Mouse (Mus musculus): ENCODE measurements at regions not wholly inside any gene's neighbourhood (a gene's known extent, or its start where the extent isn't known, plus 50 kb on each side); places are given as distances from the start of the nearest gene placed in this dataset.
"Not testable (repeated sequence)": the region's sequence is repeated elsewhere in the genome, so short reads cannot be mapped to it uniquely, and the experiment has no call there.

DNA sequence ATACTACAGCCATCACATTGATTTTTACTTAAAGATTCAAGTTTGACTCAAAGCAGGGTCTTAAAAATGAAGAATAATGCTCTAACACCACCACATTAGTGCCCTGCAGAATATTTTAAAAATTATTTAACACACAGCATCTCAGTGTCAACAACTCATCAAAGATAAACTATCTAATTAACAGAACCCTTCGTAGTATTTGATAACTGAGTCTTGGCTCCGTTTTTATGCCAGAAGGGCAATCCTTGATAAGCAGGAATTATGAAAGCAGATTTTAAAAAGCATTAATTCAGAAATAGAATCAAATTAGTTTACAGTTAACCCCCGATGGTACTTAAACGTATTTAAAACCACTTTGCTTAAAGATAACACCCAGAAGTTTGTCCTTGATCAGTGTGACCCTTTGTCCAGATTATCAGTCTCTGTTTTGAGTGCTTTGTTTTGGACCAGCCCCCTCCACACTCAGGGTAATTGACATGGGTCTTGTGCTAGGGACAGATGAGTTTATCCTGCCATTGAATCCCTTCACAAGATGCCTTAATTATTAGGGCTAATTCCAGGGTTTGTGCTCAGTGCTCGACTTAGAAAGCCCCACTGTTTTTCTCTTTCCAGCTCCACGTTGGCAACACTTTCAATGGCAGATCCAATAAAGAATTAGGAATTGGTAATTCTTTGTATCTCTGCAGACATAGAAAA is 69.4 kb upstream of the Dph6 start:
- Histone ChIP-seq H3K4me3 (replicated peaks; ENCODE audit: insufficient read depth, low read depth, low read length) (no peak overlapping the region), H3K4me1 (ENCODE audit: control insufficient read depth, insufficient read depth, low read length) (no peaks in the 10 kb centered on the region), H3K27me3 (ENCODE audit: control insufficient read depth, insufficient read depth, low read length) (no peaks in the 10 kb centered on the region), H3K27ac (ENCODE audit: insufficient read depth, low read length) (no peak overlapping the region)
- no peak for DNase-seq
- WGBS = 69% methylated on average over 6 of the region's 6 CpGs
- TF ChIP-seq CTCF (IDR thresholded peaks at IDR 0.05; ENCODE audit: borderline replicate concordance, insufficient read depth, low read depth, low read length) (no peak), POLR2A (IDR thresholded peaks at IDR 0.05; ENCODE audit: borderline replicate concordance, insufficient read depth, low read length) (no peak)

DNA sequence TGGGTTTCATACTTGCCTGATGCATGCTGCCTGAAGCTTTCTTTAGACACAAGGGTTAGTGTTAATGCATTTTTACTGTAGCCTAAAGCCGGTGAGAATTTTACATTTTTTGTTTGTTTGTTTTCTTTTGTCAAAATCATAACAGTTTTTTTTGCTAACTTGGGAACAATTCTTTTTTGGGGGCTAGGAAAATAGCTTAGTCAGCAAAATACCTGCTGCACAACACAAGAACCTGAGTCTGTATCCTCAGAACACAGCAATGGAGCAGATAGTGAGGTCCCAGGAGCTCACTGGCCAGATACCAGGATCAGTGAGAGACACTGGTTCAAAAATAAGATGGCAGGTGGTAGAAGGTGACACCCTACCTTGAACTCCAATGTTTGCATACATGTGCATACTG is 72.4 kb upstream of the Dph6 start:
- 98% methylated on average over 1 of the region's 1 CpGs for WGBS
- no peak overlapping the region for H3K27ac ChIP-seq (ENCODE audit: insufficient read depth, low read length)
- DNase-seq = no peak
- TF ChIP-seq POLR2A (IDR thresholded peaks at IDR 0.05; ENCODE audit: borderline replicate concordance, insufficient read depth, low read length) = no peak
- no peak for TF ChIP-seq CTCF (IDR thresholded peaks at IDR 0.05; ENCODE audit: borderline replicate concordance, insufficient read depth, low read depth, low read length)
- no peak overlapping the region for H3K4me3 ChIP-seq (replicated peaks; ENCODE audit: insufficient read depth, low read depth, low read length)
- H3K4me1 ChIP-seq (ENCODE audit: control insufficient read depth, insufficient read depth, low read length) = no peaks in the 10 kb centered on the region
- H3K27me3 ChIP-seq (ENCODE audit: control insufficient read depth, insufficient read depth, low read length) = no peaks in the 10 kb centered on the region

DNA sequence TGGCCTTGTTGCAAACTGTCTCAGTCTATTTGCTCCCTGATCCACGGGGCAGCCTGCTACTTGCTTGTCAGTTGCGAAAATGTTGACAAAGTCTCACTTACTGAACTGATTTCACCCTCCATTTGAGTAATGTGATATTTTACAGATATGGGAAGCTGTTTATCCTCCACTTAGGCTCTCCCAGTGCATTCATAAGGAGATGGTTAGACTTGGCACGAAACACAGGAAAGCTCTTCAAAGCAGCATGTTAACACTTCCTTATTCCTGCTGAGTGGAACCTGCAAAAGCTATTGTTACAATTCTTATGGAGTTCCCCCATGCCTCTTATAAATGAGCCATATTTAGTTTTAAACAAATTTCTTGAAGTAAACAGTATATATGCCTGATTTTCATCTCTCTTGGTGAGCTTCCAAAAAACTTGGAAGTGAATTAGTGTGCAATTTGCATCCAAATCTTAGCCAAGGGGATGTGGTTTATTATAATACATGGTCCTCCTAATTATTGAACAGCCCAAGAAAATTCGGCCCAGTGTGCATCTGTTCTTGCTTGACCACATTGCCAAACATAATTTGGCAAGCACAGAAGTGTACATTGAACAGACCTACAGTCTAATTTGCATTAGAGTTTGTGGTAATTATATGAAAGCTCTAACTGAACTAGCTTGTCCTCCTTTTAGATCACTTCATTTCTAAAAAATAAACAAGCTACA is 80.3 kb upstream of the Dph6 start:
- H3K27ac ChIP-seq (ENCODE audit: insufficient read depth, low read length) = no peak overlapping the region
- 15% methylated on average over 4 of the region's 4 CpGs for WGBS
- TF ChIP-seq CTCF (IDR thresholded peaks at IDR 0.05; ENCODE audit: borderline replicate concordance, insufficient read depth, low read depth, low read length) = no peak
- no peak for TF ChIP-seq POLR2A (IDR thresholded peaks at IDR 0.05; ENCODE audit: borderline replicate concordance, insufficient read depth, low read length)
- no peak overlapping the region for H3K4me3 ChIP-seq (replicated peaks; ENCODE audit: insufficient read depth, low read depth, low read length)
- no peaks in the 10 kb centered on the region for H3K4me1 ChIP-seq (ENCODE audit: control insufficient read depth, insufficient read depth, low read length)
- no peaks in the 10 kb centered on the region; the same call in 1 of the 2 replicates for H3K27me3 ChIP-seq (ENCODE audit: control insufficient read depth, insufficient read depth, low read length)
- DNase-seq = no peak

DNA sequence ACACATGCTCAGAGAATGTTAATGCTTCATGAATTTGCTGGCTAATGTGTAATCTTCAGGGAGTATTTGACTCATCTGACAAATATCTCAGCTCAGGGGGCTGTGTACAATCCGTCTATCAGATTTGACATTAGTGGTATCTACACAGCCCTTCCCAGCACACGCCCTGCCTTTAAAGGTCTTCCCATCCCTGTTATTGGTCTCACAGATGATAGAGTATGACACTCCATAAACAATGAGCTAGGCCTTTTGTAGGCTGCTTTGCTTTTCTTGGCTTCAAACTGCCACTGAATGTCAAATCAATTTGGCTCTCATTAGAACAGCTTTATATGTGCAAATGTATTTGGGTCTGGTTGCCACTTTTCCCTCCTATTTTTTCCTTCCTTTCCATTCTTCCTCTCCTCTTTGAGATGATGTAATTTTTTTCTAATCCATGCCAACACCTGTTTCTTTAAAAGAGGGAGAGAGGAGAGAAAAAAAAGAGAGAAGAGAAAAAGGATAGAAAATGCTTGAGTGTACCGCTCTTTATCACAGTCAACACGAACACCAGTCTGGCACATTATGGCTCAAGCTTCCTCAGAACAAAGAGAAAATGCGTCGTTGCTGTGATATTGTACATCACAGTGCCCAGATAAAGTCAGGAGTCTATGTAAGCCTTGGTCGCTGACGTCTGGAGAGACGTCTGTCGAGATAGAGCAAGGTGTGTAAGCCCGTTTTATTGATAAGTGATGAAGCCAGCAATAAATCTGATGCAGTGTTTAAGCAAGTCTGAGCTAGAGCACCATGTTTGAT is 84.9 kb upstream of the Dph6 start:
- no peak for DNase-seq
- Histone ChIP-seq H3K27ac (ENCODE audit: insufficient read depth, low read length) (no peak overlapping the region), H3K4me3 (replicated peaks; ENCODE audit: insufficient read depth, low read depth, low read length) (no peak overlapping the region), H3K27me3 (ENCODE audit: control insufficient read depth, insufficient read depth, low read length) (no peaks in the 10 kb centered on the region; the same call in 1 of the 2 replicates), H3K4me1 (ENCODE audit: control insufficient read depth, insufficient read depth, low read length) (no peaks in the 10 kb centered on the region)
- WGBS = 54% methylated on average over 11 of the region's 11 CpGs
- TF ChIP-seq CTCF (IDR thresholded peaks at IDR 0.05; ENCODE audit: borderline replicate concordance, insufficient read depth, low read depth, low read length) (no peak), POLR2A (IDR thresholded peaks at IDR 0.05; ENCODE audit: borderline replicate concordance, insufficient read depth, low read length) (no peak)

DNA sequence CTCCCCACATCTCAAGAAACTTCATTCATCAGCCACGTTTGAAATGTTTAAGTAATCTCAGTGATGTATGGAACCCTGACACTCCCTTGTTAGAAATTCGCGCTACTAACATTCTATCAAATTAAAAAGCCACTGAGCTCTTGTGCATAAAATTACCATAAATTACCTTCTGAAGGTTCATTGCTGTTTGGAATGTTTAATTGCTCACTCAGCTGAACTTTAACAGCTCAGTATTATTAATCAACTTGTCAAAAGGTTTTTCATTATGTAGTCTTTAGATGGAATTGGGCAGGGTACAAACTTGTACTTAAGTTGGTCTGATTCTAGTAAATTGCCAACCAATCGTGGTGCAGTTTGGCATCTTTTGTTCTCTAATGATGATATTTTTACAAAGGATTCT is 108.5 kb upstream of the Dph6 start:
- Histone ChIP-seq H3K27me3 (ENCODE audit: control insufficient read depth, insufficient read depth, low read length) (no peaks in the 10 kb centered on the region), H3K4me1 (ENCODE audit: control insufficient read depth, insufficient read depth, low read length) (no peaks in the 10 kb centered on the region), H3K27ac (ENCODE audit: insufficient read depth, low read length) (no peak overlapping the region), H3K4me3 (replicated peaks; ENCODE audit: insufficient read depth, low read depth, low read length) (no peak overlapping the region)
- no peak for DNase-seq
- TF ChIP-seq POLR2A (IDR thresholded peaks at IDR 0.05; ENCODE audit: borderline replicate concordance, insufficient read depth, low read length) (no peak), CTCF (IDR thresholded peaks at IDR 0.05; ENCODE audit: borderline replicate concordance, insufficient read depth, low read depth, low read length) (no peak)
- WGBS = 27% methylated on average over 4 of the region's 4 CpGs

DNA sequence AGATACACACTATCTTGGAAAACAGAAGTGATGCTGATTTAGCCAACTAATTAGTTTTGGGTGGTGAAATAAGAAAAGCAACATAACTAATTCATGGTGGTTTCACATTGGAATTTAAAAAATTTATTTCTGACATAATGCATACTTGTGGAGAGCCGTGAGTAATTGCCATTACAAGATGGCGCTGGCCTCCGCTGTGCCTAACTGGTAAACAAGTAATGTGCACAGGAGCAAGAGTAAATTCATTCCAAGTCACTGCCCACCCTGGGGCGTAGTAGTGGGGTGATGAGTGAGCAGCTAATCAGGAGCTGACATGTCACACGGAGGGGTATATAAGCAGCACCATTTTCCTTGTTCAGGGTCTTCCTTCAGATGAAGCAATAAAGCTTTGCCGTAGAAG is 119.0 kb upstream of the Dph6 start:
- not testable (repeated sequence) for H3K27me3 ChIP-seq (ENCODE audit: control insufficient read depth, insufficient read depth, low read length); H3K4me1 ChIP-seq (ENCODE audit: control insufficient read depth, insufficient read depth, low read length); H3K27ac ChIP-seq (ENCODE audit: insufficient read depth, low read length); DNase-seq; H3K4me3 ChIP-seq (replicated peaks; ENCODE audit: insufficient read depth, low read depth, low read length)
- 80% methylated on average over 6 of the region's 6 CpGs for WGBS

DNA sequence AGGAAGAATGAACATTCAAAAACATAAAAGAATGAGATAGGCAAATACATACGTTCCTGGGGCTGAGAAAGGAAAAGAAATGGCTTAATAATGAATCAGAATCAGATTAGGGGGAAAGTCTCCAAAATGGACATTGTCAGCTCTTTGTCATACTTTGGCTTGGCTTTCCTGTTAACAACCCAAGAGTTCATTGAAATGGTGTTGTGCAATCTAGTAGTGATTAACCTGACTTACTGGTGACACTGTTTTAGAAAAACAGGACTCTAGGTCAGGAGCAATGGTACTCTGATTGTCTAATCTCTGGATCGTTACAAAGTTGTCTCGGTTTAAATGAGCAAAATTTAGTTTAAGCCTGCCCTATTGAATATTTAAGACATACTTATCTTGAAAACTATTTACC is 119.5 kb upstream of the Dph6 start:
- Histone ChIP-seq H3K4me1 (ENCODE audit: control insufficient read depth, insufficient read depth, low read length) (no peaks in the 10 kb centered on the region), H3K27ac (ENCODE audit: insufficient read depth, low read length) (no peak overlapping the region), H3K27me3 (ENCODE audit: control insufficient read depth, insufficient read depth, low read length) (no peaks in the 10 kb centered on the region), H3K4me3 (replicated peaks; ENCODE audit: insufficient read depth, low read depth, low read length) (no peak overlapping the region)
- no peak for DNase-seq
- TF ChIP-seq POLR2A (IDR thresholded peaks at IDR 0.05; ENCODE audit: borderline replicate concordance, insufficient read depth, low read length) (no peak), CTCF (IDR thresholded peaks at IDR 0.05; ENCODE audit: borderline replicate concordance, insufficient read depth, low read depth, low read length) (no peak)
- WGBS = 98% methylated on average over 3 of the region's 3 CpGs
